In the genomic region with DNA sequence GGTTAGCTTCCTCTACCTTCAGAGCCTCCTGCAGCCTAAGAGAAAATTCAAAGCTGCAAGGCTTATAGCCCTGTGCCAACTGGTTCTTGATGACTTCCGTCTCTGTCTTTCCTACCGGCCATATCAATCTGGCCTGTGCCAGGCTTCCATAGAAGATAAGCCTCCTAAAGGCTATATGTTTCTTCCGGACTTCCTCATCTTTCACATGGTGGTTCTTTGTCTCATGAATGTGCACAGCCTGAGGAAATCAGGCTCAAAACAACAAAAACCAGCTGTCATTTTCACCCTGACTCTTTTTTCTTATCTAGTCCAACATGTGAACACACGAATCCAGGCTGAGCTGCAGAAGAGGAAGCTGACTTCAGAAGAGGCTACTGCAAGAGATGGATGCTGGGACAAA, we compare ENCODE assay signal across 24 mouse cellular contexts.
DNase-seq lines count a peak whose midpoint lies in the region; ATAC-seq and TF ChIP-seq lines count a peak whose summit lies in the region.
"Had no signal": no experiment of that assay in that cellular context is flagged by ENCODE, and none has a peak within 500 bp of the region (broad histone marks: within the 10 kb centered on the region; RNA-seq: fewer than 3 reads in every experiment).

No protein-coding gene starts in this region.

- no peak overlapping the region for H3K4me2 ChIP-seq in liver, postnatal 0 days (ENCODE audit: low read depth, low read length)
- H3K4me2 ChIP-seq in liver, embryonic 12.5 days = no peak overlapping the region
- H3K4me2 ChIP-seq: forebrain, embryonic 13.5 days; heart, embryonic 12.5 days; hindbrain, embryonic 13.5 days had no signal

- no peak overlapping the region for H3K4me3 ChIP-seq in liver, postnatal 0 days (ENCODE audit: low read depth, low read length)
- H3K4me3 ChIP-seq in liver, embryonic 12.5 days = no peak overlapping the region
- no peak overlapping the region for H3K4me3 ChIP-seq in midbrain, embryonic 10.5 days
- H3K4me3 ChIP-seq: forebrain, embryonic 10.5 days; forebrain, embryonic 13.5 days; heart, embryonic 12.5 days; hindbrain, embryonic 10.5 days; hindbrain, embryonic 13.5 days had no signal

- TF ChIP-seq EP300 in liver, postnatal 0 days (IDR thresholded peaks at IDR 0.05; ENCODE audit: low read depth) = no peak

- TF ChIP-seq CTCF in liver, postnatal 0 days (IDR thresholded peaks at IDR 0.05; ENCODE audit: low read depth) = no peak

- no peaks in the 10 kb centered on the region for H3K27me3 ChIP-seq in liver, postnatal 0 days (ENCODE audit: insufficient read depth, low read length)
- no peaks in the 10 kb centered on the region for H3K27me3 ChIP-seq in liver, embryonic 12.5 days (replicated peaks)
- no peaks in the 10 kb centered on the region for H3K27me3 ChIP-seq in midbrain, embryonic 10.5 days (ENCODE audit: low read depth, poor library complexity, severe bottlenecking)
- H3K27me3 ChIP-seq: forebrain, embryonic 13.5 days; heart, embryonic 12.5 days; hindbrain, embryonic 13.5 days had no signal

- intact Hi-C loops in heart, postnatal 25 days (cut with DNase I) = no loop called here

- no peaks in the 10 kb centered on the region for H3K36me3 ChIP-seq in liver, postnatal 0 days (replicated peaks; ENCODE audit: insufficient read depth, low read length)
- H3K36me3 ChIP-seq in liver, embryonic 12.5 days = no peaks in the 10 kb centered on the region
- H3K36me3 ChIP-seq in midbrain, embryonic 10.5 days = no peaks in the 10 kb centered on the region
- H3K36me3 ChIP-seq: forebrain, embryonic 10.5 days; heart, embryonic 12.5 days; hindbrain, embryonic 10.5 days; hindbrain, embryonic 13.5 days had no signal

- no peaks in the 10 kb centered on the region for H3K9me3 ChIP-seq in liver, postnatal 0 days (ENCODE audit: low read length)
- no peaks in the 10 kb centered on the region for H3K9me3 ChIP-seq in liver, embryonic 12.5 days (replicated peaks)
- H3K9me3 ChIP-seq in midbrain, embryonic 10.5 days (replicated peaks) = peaks cover 5% of the 10 kb centered on the region; the same call in 1 of the 2 replicates
- H3K9me3 ChIP-seq: forebrain, embryonic 10.5 days; forebrain, embryonic 13.5 days; hindbrain, embryonic 10.5 days; hindbrain, embryonic 13.5 days had no signal

- H3K4me1 ChIP-seq in liver, postnatal 0 days (ENCODE audit: insufficient read depth) = no peaks in the 10 kb centered on the region
- no peaks in the 10 kb centered on the region for H3K4me1 ChIP-seq in liver, embryonic 12.5 days
- H3K4me1 ChIP-seq in midbrain, embryonic 10.5 days = no peaks in the 10 kb centered on the region
- H3K4me1 ChIP-seq: forebrain, embryonic 10.5 days; forebrain, embryonic 13.5 days; heart, embryonic 12.5 days; hindbrain, embryonic 10.5 days; hindbrain, embryonic 13.5 days had no signal

- no peak overlapping the region for H3K27ac ChIP-seq in liver, postnatal 0 days (ENCODE audit: low read depth)
- H3K27ac ChIP-seq in liver, embryonic 12.5 days = no peak overlapping the region
- H3K27ac ChIP-seq in midbrain, embryonic 10.5 days (replicated peaks) = no peak overlapping the region
- H3K27ac ChIP-seq: forebrain, embryonic 10.5 days; forebrain, embryonic 13.5 days; hindbrain, embryonic 10.5 days; hindbrain, embryonic 13.5 days had no signal

- peak; percentile 37 for DNase-seq in heart, adult 11 months
- no peak for DNase-seq in heart, postnatal 25 days (ENCODE audit: low spot score)
- DNase-seq in liver, postnatal 0 days = no peak
- no peak for DNase-seq in midbrain, embryonic 10.5 days (ENCODE audit: low spot score)
- no peak for DNase-seq in layer of hippocampus, adult 9-11 months
- DNase-seq: adrenal gland, adult 8-10 months; adrenal gland, postnatal 25 days; cerebellum, adult 11-12 months; cerebellum, adult 8-10 months; cerebellum, postnatal 10 days; cerebellum, postnatal 36 days; gastrocnemius, postnatal 10 days; gastrocnemius, postnatal 36 days; heart, postnatal 14 days had no signal

- 0 out of 2 replicates have a peak, but pooled peaks have one; percentile 7 for ATAC-seq in liver, postnatal 0 days
- ATAC-seq in liver, embryonic 12.5 days = no peak
- peak; percentile 22 to 25; a peak in 2 of 4 replicates for ATAC-seq in hematopoietic stem cell, adult 5-6 weeks (replicated peaks in 1 of 2; ENCODE audit: insufficient read depth in 1 of 2, low FRiP score in 2 of 2, low TSS enrichment in 1 of 2, low read depth in 1 of 2, poor library complexity in 2 of 2, severe bottlenecking in 2 of 2)
- ATAC-seq: activated CD4-positive, CD25-positive, alpha-beta regulatory T cell, adult 4 months; forebrain, embryonic 13.5 days; forebrain, embryonic 16.5 days; hindbrain, embryonic 16.5 days had no signal

- 26% methylated on average over 4 of the region's 4 CpGs for WGBS in liver, postnatal 0 days (ENCODE audit: insufficient replicate concordance)
- 18% methylated on average over 4 of the region's 4 CpGs for WGBS in liver, embryonic 12.5 days (ENCODE audit: insufficient replicate concordance)
- 86% methylated on average over 4 of the region's 4 CpGs for WGBS in midbrain, embryonic 10.5 days

- H3K9ac ChIP-seq in liver, postnatal 0 days (replicated peaks) = no peak overlapping the region
- H3K9ac ChIP-seq in liver, embryonic 12.5 days = no peak overlapping the region
- H3K9ac ChIP-seq: forebrain, embryonic 13.5 days; heart, embryonic 12.5 days; hindbrain, embryonic 13.5 days had no signal
